1 mouse cellular context compared by ENCODE assay signal in genomic region chr6:82971031-82971430, GRCm38 (mm10).
TF ChIP-seq lines count a peak whose summit lies in the region.

No protein-coding gene starts in this region.

TF ChIP-seq in CH12.LX, 34 proteins besides CTCF, POLR2A, EP300 and RAD21 (continued from another document):
- TF ChIP-seq CHD1 (IDR thresholded peaks at IDR 0.05; ENCODE audit: low read depth, low read length), result no peak
- TF ChIP-seq POLR2AphosphoS2 (IDR thresholded peaks at IDR 0.05; ENCODE audit: low read depth, low read length), result no peak
- no peak for TF ChIP-seq GABPA (IDR thresholded peaks at IDR 0.05; ENCODE audit: insufficient replicate concordance, low read depth, low read length)
- peak; percentile 69 for TF ChIP-seq ZC3H11A (IDR thresholded peaks at IDR 0.05; ENCODE audit: low read depth, low read length)
- no peak for TF ChIP-seq KAT2A (IDR thresholded peaks at IDR 0.05; ENCODE audit: insufficient replicate concordance, low read length)
- TF ChIP-seq MEF2A (IDR thresholded peaks at IDR 0.05; ENCODE audit: borderline replicate concordance, low read depth, low read length), result no peak
- no peak for TF ChIP-seq ZNF384 (IDR thresholded peaks at IDR 0.05; ENCODE audit: low read depth, low read length)
- no peak for TF ChIP-seq PAX5 (IDR thresholded peaks at IDR 0.05; ENCODE audit: low read length)
- TF ChIP-seq USF2 (conservative IDR thresholded peaks at IDR 0.05; ENCODE audit: low read depth, low read length), result no peak
- no peak for TF ChIP-seq JUN (IDR thresholded peaks at IDR 0.05; ENCODE audit: insufficient read depth, low read depth, low read length)
- no peak for TF ChIP-seq MAZ (IDR thresholded peaks at IDR 0.05; ENCODE audit: low read depth, low read length)
- TF ChIP-seq CHD2 (IDR thresholded peaks at IDR 0.05; ENCODE audit: low read length), result no peak
- TF ChIP-seq MAX (IDR thresholded peaks at IDR 0.05; ENCODE audit: low read length), result peak; percentile 52
- TF ChIP-seq ZMIZ1 (IDR thresholded peaks at IDR 0.05; ENCODE audit: low read depth, low read length), result no peak
- no peak for TF ChIP-seq TCF12 (IDR thresholded peaks at IDR 0.05; ENCODE audit: low read depth, low read length)
- no peak for TF ChIP-seq MAFK (IDR thresholded peaks at IDR 0.05; ENCODE audit: insufficient replicate concordance, low read length)
- TF ChIP-seq UBTF (IDR thresholded peaks at IDR 0.05; ENCODE audit: low read depth, low read length), result no peak
- TF ChIP-seq MYC (IDR thresholded peaks at IDR 0.05; ENCODE audit: low read depth, low read length), result peak; percentile 98
- TF ChIP-seq TBP (conservative IDR thresholded peaks at IDR 0.05; ENCODE audit: low read depth, low read length), result 0 out of 2 replicates have a peak, but pooled peaks have one; percentile 24
- no peak for TF ChIP-seq NRF1 (IDR thresholded peaks at IDR 0.05; ENCODE audit: low read depth, low read length)
